Comparison of ENCODE assay signal across 8 mouse cellular contexts in the genomic region with DNA sequence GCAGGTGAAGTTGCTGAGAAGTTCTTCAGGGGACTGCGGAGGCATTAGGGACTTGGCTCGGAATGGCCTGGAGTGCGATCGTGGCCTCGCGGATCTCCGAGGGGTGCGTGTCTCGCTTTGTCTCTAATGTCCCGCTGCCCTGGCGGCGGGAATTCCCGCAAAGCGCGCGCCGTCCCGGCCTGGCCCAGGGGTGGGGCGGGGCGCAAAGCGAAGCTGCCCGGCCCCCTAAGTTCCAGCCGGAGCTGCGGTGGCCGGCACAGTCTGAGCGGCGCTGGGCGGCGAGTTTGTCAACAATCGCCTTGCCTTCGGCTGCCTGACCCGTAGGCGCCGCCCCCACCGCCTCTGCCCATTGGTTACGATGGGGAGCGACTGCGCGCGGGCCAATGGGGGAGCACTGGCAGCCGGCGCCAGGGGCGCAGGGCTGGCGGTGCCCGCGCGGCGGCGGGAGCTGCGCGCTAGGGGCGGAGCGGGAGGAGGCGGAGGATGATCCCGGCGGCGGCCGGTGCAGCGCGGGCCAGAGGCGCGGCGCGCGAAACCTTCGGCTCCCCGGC. TPM values are rescaled to one million over a fixed set of nuclear protein-coding genes. Genes with fewer than 3 reads are reported as not detected.
DNase-seq lines count a peak whose midpoint lies in the region; ATAC-seq and TF ChIP-seq lines count a peak whose summit lies in the region.

No protein-coding gene starts in this region.

- DNase-seq in heart, postnatal 10 days: peak; percentile 96 to 97
- DNase-seq in large intestine, adult 2 months (ENCODE audit: low read depth, low spot score): peak; percentile 80
- DNase-seq in testis, postnatal 10 days (ENCODE audit: low spot score): peak; percentile 95

- peak overlapping the region; percentile 77 for H3K9ac ChIP-seq in ES-Bruce4 (ENCODE audit: low read depth, poor library complexity, severe bottlenecking)
- peak overlapping the region; percentile 79 for H3K9ac ChIP-seq in forebrain, embryonic 13.5 days
- peak overlapping the region; percentile 71 for H3K9ac ChIP-seq in liver, embryonic 16.5 days (ENCODE audit: low read depth, low read length)
- H3K9ac ChIP-seq in neural tube, embryonic 14.5 days (replicated peaks; ENCODE audit: low read depth, low read length): peak overlapping the region; percentile 65

- H3K27ac ChIP-seq in ES-Bruce4 (ENCODE audit: insufficient read depth, low read length): no peak overlapping the region
- peak overlapping the region; percentile 74 for H3K27ac ChIP-seq in forebrain, embryonic 13.5 days
- H3K27ac ChIP-seq in liver, embryonic 16.5 days (ENCODE audit: low read length): peak overlapping the region; percentile 58; the same call in 1 of the 2 replicates
- peak overlapping the region; percentile 83 for H3K27ac ChIP-seq in neural tube, embryonic 14.5 days (ENCODE audit: low read depth, low read length)

- no peak for TF ChIP-seq POLR2A in ES-Bruce4 (IDR thresholded peaks at IDR 0.05; ENCODE audit: insufficient read depth, low read length)

- H3K9me3 ChIP-seq in ES-Bruce4 (replicated peaks; ENCODE audit: control insufficient read depth, insufficient read depth, low read length, poor library complexity, severe bottlenecking): no peaks in the 10 kb centered on the region
- no peaks in the 10 kb centered on the region for H3K9me3 ChIP-seq in forebrain, embryonic 13.5 days (replicated peaks)
- no peaks in the 10 kb centered on the region for H3K9me3 ChIP-seq in liver, embryonic 16.5 days (replicated peaks; ENCODE audit: control insufficient read depth, low read length)
- no peaks in the 10 kb centered on the region for H3K9me3 ChIP-seq in neural tube, embryonic 14.5 days (ENCODE audit: control insufficient read depth, low read length)

- H3K27me3 ChIP-seq in ES-Bruce4 (ENCODE audit: control insufficient read depth, insufficient read depth, low read length, poor library complexity, severe bottlenecking): no peaks in the 10 kb centered on the region
- H3K27me3 ChIP-seq in forebrain, embryonic 13.5 days: peaks cover 36% of the 10 kb centered on the region
- peaks cover 40% of the 10 kb centered on the region for H3K27me3 ChIP-seq in liver, embryonic 16.5 days (ENCODE audit: control insufficient read depth, insufficient read depth, low read depth, low read length)
- peaks cover 13% of the 10 kb centered on the region for H3K27me3 ChIP-seq in neural tube, embryonic 14.5 days (ENCODE audit: control insufficient read depth, insufficient read depth, low read length)

- TF ChIP-seq CTCF in ES-Bruce4 (IDR thresholded peaks at IDR 0.05; ENCODE audit: low read depth, low read length): no peak

- no peak for TF ChIP-seq EP300 in ES-Bruce4 (IDR thresholded peaks at IDR 0.05; ENCODE audit: insufficient read depth, low read depth, low read length)

- WGBS in forebrain, embryonic 13.5 days: under 1% methylated on average over 64 of the region's 67 CpGs
- under 1% methylated on average over 67 of the region's 67 CpGs for WGBS in large intestine, adult 2 months
- WGBS in liver, embryonic 16.5 days (ENCODE audit: insufficient replicate concordance): under 1% methylated on average over 66 of the region's 67 CpGs
- under 1% methylated on average over 51 of the region's 67 CpGs for WGBS in neural tube, embryonic 14.5 days

- H3K36me3 ChIP-seq in ES-Bruce4 (ENCODE audit: control insufficient read depth, insufficient read depth, low read length, poor library complexity, severe bottlenecking): peaks cover 27% of the 10 kb centered on the region
- peaks cover 11% of the 10 kb centered on the region for H3K36me3 ChIP-seq in forebrain, embryonic 13.5 days (ENCODE audit: poor library complexity, severe bottlenecking)
- H3K36me3 ChIP-seq in liver, embryonic 16.5 days (ENCODE audit: control insufficient read depth, insufficient read depth): peaks cover 10% of the 10 kb centered on the region
- peaks cover 2% of the 10 kb centered on the region; the same call in 1 of the 2 replicates for H3K36me3 ChIP-seq in neural tube, embryonic 14.5 days (ENCODE audit: control insufficient read depth, insufficient read depth, low read length)

- intact Hi-C loops in heart, postnatal 10 days (cut with DNase I): loop anchor here (2.0 to 5.0 kb wide), 4 partner anchors 50 to 186 kb away; no protein-coding TSS in a partner anchor

- peak overlapping the region; percentile 99 for H3K4me2 ChIP-seq in forebrain, embryonic 13.5 days
- peak overlapping the region; percentile 92 for H3K4me2 ChIP-seq in liver, embryonic 16.5 days (ENCODE audit: low read depth, low read length)
- H3K4me2 ChIP-seq in neural tube, embryonic 14.5 days (ENCODE audit: low read depth, low read length): peak overlapping the region; percentile 99

- peaks cover 5% of the 10 kb centered on the region for H3K4me1 ChIP-seq in ES-Bruce4 (ENCODE audit: control insufficient read depth, insufficient read depth, low read length)
- H3K4me1 ChIP-seq in forebrain, embryonic 13.5 days: peaks cover 46% of the 10 kb centered on the region
- H3K4me1 ChIP-seq in liver, embryonic 16.5 days (ENCODE audit: control insufficient read depth, low read depth, low read length): peaks cover 27% of the 10 kb centered on the region
- peaks cover 22% of the 10 kb centered on the region for H3K4me1 ChIP-seq in neural tube, embryonic 14.5 days (ENCODE audit: control insufficient read depth, insufficient read depth, low read length)

- H3K4me3 ChIP-seq in ES-Bruce4 (ENCODE audit: low read depth, low read length): peak overlapping the region; percentile 91
- H3K4me3 ChIP-seq in forebrain, embryonic 13.5 days: peak overlapping the region; percentile 66
- peak overlapping the region; percentile 88 for H3K4me3 ChIP-seq in liver, embryonic 16.5 days (ENCODE audit: low read depth, low read length)
- peak overlapping the region; percentile 60 for H3K4me3 ChIP-seq in neural tube, embryonic 14.5 days (ENCODE audit: low read depth, low read length)

- peak; percentile 84 for ATAC-seq in cerebellum, adult (ENCODE audit: insufficient number of reproducible peaks, low FRiP score, low TSS enrichment)
- peak; percentile 94 for ATAC-seq in forebrain, embryonic 13.5 days
- ATAC-seq in liver, embryonic 16.5 days (ENCODE audit: low read depth): peak; percentile 87
- ATAC-seq in neural tube, embryonic 14.5 days (ENCODE audit: low read depth): peak; percentile 91

RNA-seq across cellular contexts. Expression of gene Bcl2l11, which starts 1.4 kb away (rescaled TPM):
- 75.5 and 76.1 TPM in 2 replicates for polyA plus RNA-seq in ES-Bruce4 (2011; ENCODE audit: insufficient read depth, insufficient read length, low read depth, missing spikeins)
- 11.0 and 12.1 TPM in 2 replicates for polyA plus RNA-seq in forebrain, embryonic 13.5 days (2015; fragmentation: Nextera tagmentation; extraction: Ambion mirVana)
- total RNA-seq in heart, postnatal 10 days (2021): 10 to 100 TPM; 26.0 to 38.4 TPM
- 5.1 and 8.7 TPM in 2 replicates for polyA plus RNA-seq in large intestine, adult 2 months (2012; rRNA removed)
- 5.5 and 6.0 TPM in 2 replicates for polyA plus RNA-seq in liver, embryonic 16.5 days (2015; fragmentation: Nextera tagmentation; extraction: Ambion mirVana)
- 11.5 and 14.0 TPM in 2 replicates for polyA plus RNA-seq in neural tube, embryonic 14.5 days (2014; fragmentation: Nextera tagmentation; extraction: Ambion mirVana)
